Comparison of ENCODE assay signal across 8 mouse cellular contexts in genomic region chr10:80618181-80618580, GRCm38 (mm10). TPM values are rescaled to one million over a fixed set of nuclear protein-coding genes. Genes with fewer than 3 reads are reported as not detected.
DNase-seq lines count a peak whose midpoint lies in the region; ATAC-seq lines count a peak whose summit lies in the region.

No protein-coding gene starts in this region.

- no peak overlapping the region for H3K9ac ChIP-seq in lung, embryonic 16.5 days (ENCODE audit: low read length)

- H3K9me3 ChIP-seq in lung, embryonic 16.5 days (ENCODE audit: control insufficient read depth, low read length): no peaks in the 10 kb centered on the region

- peak overlapping the region; percentile 71 for H3K27ac ChIP-seq in lung, embryonic 16.5 days (ENCODE audit: low read length)

- peaks cover 16% of the 10 kb centered on the region for H3K36me3 ChIP-seq in lung, embryonic 16.5 days (ENCODE audit: control insufficient read depth, insufficient read depth, low read length)

- H3K4me2 ChIP-seq in lung, embryonic 16.5 days (ENCODE audit: low read depth, low read length): no peak overlapping the region

- no peak overlapping the region for H3K4me3 ChIP-seq in lung, embryonic 16.5 days (ENCODE audit: low read length)

- H3K27me3 ChIP-seq in lung, embryonic 16.5 days (ENCODE audit: control insufficient read depth, insufficient read depth, low read depth, low read length): no peaks in the 10 kb centered on the region

- no peak for ATAC-seq in lung, embryonic 16.5 days (ENCODE audit: low read depth)
- no peak for ATAC-seq in cerebellum, adult (ENCODE audit: insufficient number of reproducible peaks, low FRiP score, low TSS enrichment)

- DNase-seq in adrenal gland, adult 2 months: peak; percentile 69
- no peak for DNase-seq in adrenal gland, adult 8-10 months
- DNase-seq in spleen, adult 18-20 months: peak; percentile 46 to 48
- no peak for DNase-seq in spleen, adult 12 weeks (ENCODE audit: low spot score)
- peak; percentile 73 for DNase-seq in thymus, postnatal 4 days
- no peak for DNase-seq in right cerebral cortex, postnatal 25 days

- 53% methylated on average over 9 of the region's 9 CpGs for WGBS in lung, embryonic 16.5 days

- H3K4me1 ChIP-seq in lung, embryonic 16.5 days (replicated peaks; ENCODE audit: control insufficient read depth, insufficient read depth, low read length): peaks cover 6% of the 10 kb centered on the region

RNA-seq across cellular contexts. Expression of gene Csnk1g2, which starts 4.5 kb away (rescaled TPM):
- total RNA-seq in adrenal gland, adult 2 months (2021): 100 to 1,000 TPM; 110 to 133 TPM
- 241 and 255 TPM in 2 replicates for polyA plus RNA-seq in adrenal gland, adult 2 months (2012; rRNA removed)
- 100 to 1,000 TPM; 157 to 173 (median 165) TPM for total RNA-seq in adrenal gland, adult 8-10 months (2022)
- polyA plus RNA-seq in lung, embryonic 16.5 days (2015; fragmentation: Nextera tagmentation; extraction: Ambion mirVana): 20.6 and 38.4 TPM in 2 replicates

RNA-seq across cellular contexts. Expression of gene Gm49322, which starts 12.4 kb away (rescaled TPM):
- total RNA-seq in adrenal gland, adult 2 months (2021): 1 to 10 TPM; 1.3 to 1.4 TPM
- 2.2 and 2.3 TPM in 2 replicates for polyA plus RNA-seq in adrenal gland, adult 2 months (2012; rRNA removed)
- total RNA-seq in adrenal gland, adult 8-10 months (2022): 1 to 10 TPM; 1.0 to 4.8 (median 3.5) TPM
- 3.7 and 4.4 TPM in 2 replicates for polyA plus RNA-seq in lung, embryonic 16.5 days (2015; fragmentation: Nextera tagmentation; extraction: Ambion mirVana)

RNA-seq across cellular contexts. Expression of gene Adat3, which starts 15.5 kb away (rescaled TPM):
- total RNA-seq in adrenal gland, adult 2 months (2021): 1 to 10 TPM; 2.0 to 4.0 TPM
- polyA plus RNA-seq in adrenal gland, adult 2 months (2012; rRNA removed): 31.5 and 33.0 TPM in 2 replicates
- total RNA-seq in adrenal gland, adult 8-10 months (2022): 1 to 10 TPM; 1.8 to 4.7 (median 2.9) TPM
- polyA plus RNA-seq in lung, embryonic 16.5 days (2015; fragmentation: Nextera tagmentation; extraction: Ambion mirVana): 7.1 and 8.3 TPM in 2 replicates

RNA-seq across cellular contexts. Expression of gene Scamp4, which starts 15.5 kb away (rescaled TPM):
- total RNA-seq in adrenal gland, adult 2 months (2021): 10 to 100 TPM; 55.9 to 68.7 TPM
- polyA plus RNA-seq in adrenal gland, adult 2 months (2012; rRNA removed): 161 and 190 TPM in 2 replicates
- total RNA-seq in adrenal gland, adult 8-10 months (2022): 10 to 100 TPM; 58.7 to 79.9 (median 70.3) TPM
- polyA plus RNA-seq in lung, embryonic 16.5 days (2015; fragmentation: Nextera tagmentation; extraction: Ambion mirVana): 78.8 and 81.8 TPM in 2 replicates

RNA-seq across cellular contexts. Expression of gene Abhd17a, which starts 28.0 kb away (rescaled TPM):
- 100 to 1,000 TPM in 1 of 2 experiments, 10 to 100 TPM in 1; 86.5 to 104 TPM for total RNA-seq in adrenal gland, adult 2 months (2021)
- polyA plus RNA-seq in adrenal gland, adult 2 months (2012; rRNA removed): 613 and 625 TPM in 2 replicates
- total RNA-seq in adrenal gland, adult 8-10 months (2022): 100 to 1,000 TPM in 1 of 4 experiments, 10 to 100 TPM in 3; 97.0 to 101 (median 97.8) TPM
- 77.4 and 80.9 TPM in 2 replicates for polyA plus RNA-seq in lung, embryonic 16.5 days (2015; fragmentation: Nextera tagmentation; extraction: Ambion mirVana)

Comparison
In these comparisons a context has a peak if more than half of its experiments do, and no peak if none do; other contexts are left out.
1. DNase-seq: peak in adrenal gland, adult 2 months (single experiment), spleen, adult 18-20 months (2 of 2) and thymus, postnatal 4 days (single experiment); none in adrenal gland, adult 8-10 months (single experiment), spleen, adult 12 weeks (single experiment) and right cerebral cortex, postnatal 25 days (single experiment).